Mouse (Mus musculus): Measurements from ENCODE around the gene Cilp2.

The Cilp2 gene

DNA sequence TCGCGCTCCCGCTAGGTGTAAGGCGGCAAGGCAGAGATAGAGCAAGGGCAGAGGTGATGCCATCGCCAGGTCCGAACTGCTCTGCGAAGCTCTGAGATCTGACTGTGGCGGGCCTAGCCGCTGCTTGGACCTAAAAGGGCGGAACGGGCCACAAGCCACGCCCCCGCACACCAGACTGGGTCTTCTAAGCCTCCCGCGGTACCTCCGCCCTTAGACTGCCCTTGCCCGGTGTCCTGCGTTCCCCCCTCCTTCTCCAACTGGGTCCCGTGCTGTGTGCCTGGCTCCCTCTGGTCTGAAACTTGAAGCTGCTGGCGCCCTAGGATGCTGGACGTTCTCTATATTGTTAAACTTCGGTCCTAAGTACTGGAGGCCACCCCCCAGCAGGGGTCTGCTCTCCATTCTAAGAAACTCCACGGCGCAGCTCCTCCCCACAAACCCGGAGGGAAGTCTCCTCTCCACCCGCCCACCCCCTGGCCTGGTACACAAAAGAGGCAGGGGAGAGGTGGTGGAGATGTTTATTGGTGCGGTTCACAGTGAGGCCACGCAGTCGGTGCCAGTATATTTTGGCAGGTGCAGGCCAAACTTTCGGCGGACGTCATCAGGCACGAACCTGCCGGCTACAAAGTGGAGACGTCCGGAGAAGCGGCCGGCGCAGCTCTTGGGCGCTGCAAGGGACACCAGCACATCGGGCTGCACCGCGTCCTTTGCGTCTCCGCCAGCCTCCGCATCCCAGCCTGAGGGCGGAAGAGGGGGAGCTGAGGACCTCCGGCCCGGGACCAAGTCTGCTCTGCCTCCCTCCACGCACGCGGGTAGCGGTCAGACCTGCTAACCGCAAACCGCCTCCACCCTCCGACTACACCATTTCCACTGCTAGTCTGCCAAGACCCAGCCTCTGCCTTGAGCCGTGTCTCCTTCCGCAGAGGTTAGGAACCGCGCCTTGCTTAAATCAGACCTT lies at the start of gene Cilp2:
TSS of gene Cilp2 (minus strand) at position 399 of the 955 bp plus-strand sequence.
- DNase-seq: peak; percentile 61 to 74

DNA sequence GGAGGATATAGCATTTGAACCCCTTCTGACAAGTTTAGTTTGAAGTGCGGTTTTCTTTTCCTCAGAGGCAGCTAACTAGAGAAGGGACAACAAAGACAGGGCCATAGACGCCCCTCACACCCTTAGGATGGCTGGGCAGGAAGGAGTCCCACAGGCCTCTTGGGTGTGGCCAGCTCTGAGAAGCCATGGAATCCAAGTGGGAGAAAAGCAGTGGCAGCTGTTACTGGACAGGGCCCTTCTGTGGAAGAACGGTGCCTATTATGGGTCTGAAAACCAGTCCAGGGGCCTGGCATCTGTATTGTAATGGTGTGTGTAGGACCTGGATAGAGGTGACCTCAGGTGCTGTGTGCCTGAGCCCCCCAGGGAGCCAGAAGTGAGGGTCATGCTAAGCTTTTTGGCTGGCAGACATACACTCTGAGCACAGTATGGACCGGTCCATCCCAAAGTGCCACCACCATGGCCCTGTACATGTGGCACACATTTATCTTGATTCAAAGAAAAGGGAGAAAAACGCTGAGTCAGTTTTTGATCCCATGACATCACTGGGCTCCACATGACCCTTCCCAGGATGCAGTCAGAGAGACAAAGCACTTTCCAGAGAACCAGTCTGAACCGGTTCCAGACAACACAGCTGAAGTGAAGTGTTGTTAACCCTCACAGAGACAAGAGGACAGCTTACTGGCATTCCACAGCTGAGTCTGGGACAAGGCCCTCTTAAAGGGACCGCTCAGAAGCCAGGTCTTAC lies 48.7 kb upstream of the Cilp2 start:
- DNase-seq: peak; percentile 68 to 82

DNA sequence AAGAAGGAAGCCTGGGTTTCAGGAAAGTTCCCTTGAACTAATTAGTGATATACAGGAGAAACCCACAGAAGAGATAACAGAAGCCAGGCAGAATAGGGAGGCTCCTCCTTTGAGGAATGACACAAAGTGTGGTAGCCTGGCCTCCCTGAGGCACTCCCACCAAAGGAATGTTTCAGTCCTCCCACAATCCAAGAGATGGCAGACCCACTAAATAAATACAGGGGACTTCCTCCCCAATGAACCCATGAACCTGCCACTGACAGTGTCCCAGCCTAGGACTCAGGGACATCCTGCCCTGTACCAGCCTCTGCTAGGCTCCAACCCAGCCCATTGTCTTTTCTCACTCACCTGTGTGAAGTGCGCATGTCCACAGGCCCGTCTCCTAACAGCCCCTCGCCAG lies 47.9 kb upstream of the Cilp2 start:
- DNase-seq: no peak

DNA sequence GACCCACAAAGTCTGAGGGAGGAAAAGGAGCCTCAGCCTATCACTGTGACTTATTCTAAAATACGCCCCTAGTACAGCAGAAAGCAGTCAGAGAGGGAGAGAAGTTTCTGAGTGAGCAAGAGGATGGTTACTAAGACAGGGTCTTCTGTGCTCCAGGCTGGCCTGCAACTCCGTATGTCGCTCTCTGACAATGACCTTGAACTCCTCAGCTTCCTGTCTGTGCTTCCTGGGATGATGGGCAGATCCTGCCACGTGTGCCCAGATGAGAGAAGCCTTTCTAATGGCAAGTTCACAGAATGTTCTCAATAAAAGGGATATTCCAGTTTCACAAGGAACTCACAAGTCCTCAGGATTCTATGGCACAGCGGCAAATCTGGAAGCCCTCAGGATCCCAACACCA lies 47.1 kb upstream of the Cilp2 start:
- DNase-seq: no peak

DNA sequence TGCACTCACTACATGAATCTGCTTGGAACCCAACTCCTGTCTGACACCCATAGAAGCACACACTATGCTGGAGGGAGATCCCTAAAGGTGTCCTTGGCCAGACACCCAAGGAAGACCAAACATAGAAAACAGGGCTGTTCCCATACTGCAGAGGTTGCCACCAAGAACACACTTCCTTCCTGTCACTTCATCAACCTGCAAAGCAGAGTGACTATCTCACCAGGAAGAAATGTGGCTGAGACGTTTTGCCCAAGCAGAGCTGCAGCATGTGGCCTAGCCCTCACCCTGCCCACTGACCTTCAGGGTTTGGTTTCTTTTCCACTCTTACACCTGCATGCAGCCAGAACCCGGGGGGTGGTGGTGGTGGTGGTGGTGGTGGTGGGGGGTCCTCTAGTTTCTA lies 46.3 kb upstream of the Cilp2 start:
- DNase-seq: no peak

DNA sequence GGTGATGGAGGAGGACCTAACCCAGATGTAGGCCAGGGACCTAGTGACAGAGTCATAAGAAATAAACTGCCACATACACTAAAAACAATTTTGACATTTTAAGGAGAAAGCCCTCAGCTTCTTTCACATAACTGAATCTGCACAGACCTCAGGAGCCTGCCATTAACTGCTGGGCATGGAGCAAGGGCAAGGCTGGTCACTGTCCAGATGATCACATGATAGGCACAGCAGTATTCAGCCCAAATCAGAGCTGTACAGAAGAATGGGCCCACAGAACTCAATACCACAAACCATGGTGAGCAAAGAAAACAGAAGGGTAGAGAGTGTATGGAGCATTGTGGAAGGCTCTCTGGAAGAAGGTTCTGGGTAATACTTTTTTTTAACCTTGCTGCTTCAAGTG lies 39.4 kb upstream of the Cilp2 start:
- DNase-seq: peak in 1 of 2 experiments; percentile 53

DNA sequence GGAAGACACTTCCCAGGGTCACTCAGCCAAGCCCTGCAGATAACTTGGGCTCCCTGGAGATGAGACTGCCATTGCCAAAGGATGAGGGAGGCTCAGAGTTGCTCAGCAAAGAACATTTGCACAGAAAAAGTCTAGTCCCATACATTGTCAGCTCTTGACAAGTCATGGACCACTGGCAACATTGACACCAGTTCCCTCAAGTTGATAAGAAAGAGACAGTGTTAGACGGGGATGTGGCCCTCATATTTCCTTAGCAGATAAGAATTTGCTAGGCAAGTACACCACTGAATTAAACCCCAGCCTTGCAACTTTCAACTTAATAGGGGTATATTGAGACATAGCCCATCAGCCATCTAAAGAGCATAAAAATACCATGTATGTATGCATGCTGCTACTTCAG lies 36.5 kb upstream of the Cilp2 start:
- no peak for DNase-seq

DNA sequence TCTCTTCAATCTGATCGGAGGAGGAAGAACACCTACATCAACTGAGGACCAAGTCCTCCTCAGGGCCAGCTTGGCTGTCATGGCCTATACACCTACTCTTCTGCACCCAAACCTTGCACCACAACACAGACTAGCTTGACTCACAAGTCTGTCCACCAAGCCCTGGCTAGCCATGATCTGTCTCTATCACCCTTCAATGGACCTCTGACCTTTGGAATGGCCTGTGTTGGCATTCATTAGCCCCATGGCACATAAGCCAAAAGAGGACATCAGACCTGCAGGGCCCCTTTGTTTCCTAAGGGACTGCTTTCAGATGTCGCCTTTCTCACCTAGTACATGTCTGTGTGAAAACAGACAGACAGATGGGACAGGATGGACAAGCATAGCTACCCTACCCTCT lies 33.7 kb upstream of the Cilp2 start:
- DNase-seq: peak; percentile 42 to 63

DNA sequence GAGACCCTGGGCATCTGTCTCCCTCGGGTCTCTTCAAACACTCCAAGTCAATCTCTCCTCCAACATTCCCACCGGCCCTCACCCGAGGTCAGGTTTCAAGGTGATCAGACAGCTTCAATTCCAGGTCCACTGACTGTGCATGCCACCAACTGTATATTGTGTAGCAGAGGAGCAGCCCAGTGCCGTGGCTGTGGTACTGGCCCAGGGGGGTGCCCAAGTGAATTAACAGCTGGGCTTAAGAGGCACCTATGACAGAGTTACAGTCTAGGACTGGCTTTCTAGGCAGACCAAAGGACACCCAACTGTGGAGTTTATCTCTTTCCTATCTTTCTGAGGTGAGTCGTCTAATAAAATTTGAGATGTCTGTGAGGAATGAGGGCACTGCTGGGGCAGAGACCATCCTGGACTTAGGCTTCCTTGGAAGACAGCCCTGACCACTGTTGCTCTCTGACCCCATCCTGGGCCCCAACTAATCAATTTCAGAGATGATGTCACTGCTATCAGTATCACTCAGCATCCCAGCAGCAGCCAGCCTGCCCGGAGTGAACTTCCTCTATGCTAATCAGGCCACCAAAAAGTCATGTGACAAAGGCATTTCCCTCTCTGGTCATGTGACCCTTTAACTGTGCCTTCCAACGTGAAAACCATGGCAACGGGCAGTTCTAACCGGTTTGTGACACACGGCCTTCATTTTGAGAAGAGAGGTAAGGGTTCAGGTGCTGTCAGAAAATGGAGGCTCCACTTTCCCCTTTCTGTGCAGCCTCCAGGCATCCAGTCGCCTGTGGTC lies 32.6 kb upstream of the Cilp2 start:
- DNase-seq: peak; percentile 88 to 91

DNA sequence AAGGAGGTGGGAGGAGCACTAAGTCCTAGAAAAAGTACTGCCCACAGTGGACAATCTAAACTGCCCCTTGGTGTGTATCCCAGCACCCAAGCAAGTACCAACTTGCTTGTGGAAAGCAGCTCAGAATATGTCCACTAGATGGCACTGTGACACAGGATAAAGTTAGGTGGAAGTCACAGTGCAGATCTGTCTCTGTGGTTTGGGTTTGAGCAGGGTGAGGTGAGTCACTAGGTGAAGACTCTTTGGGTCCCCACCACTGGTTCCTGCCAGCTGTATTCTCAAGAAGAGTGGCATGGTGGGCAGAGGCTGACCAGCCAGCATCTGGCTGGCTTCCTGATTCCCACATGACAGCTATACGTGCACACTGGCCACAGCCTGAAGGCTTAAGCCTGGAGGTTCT lies 31.5 kb upstream of the Cilp2 start:
- peak; percentile 70 to 89 for DNase-seq

DNA sequence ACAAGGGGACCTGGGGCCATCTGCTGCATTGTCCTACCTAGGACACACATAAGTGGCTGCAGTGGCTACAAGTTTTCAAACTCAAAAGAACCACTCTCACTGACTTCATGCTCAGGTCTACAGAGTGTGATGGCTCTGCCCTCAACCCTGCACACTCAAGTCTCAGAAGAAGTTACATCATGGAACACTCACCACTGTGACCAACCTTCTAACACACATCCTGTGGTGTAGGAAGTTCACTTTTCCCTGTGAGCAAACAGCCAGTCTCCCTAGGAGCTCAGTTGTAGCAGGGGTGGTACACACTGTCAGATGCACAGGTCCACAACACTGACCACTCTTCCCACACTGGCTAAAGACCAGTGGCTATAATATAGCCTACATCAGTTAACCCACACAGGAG lies 31.0 kb upstream of the Cilp2 start:
- DNase-seq: no peak

DNA sequence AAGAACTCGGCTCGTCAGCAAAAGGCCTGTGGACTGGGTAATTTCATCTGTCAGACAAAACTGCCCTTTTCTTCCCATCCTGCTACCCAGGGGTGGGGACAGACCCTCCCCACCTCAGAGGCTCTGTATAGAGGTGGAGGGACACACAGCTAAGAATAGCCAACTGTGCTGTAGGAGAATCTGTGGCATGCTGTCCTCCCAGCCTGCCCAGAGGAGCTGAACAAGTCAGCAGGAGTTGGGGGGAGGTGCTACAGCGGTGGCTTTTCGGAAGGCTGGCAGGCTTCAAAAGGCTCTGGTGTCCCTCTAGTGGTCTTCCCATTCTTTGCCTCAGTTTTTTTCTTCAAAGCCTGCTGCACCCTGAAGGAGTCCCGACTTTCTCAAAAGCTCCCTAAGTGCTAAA lies 28.3 kb upstream of the Cilp2 start:
- DNase-seq: no peak

DNA sequence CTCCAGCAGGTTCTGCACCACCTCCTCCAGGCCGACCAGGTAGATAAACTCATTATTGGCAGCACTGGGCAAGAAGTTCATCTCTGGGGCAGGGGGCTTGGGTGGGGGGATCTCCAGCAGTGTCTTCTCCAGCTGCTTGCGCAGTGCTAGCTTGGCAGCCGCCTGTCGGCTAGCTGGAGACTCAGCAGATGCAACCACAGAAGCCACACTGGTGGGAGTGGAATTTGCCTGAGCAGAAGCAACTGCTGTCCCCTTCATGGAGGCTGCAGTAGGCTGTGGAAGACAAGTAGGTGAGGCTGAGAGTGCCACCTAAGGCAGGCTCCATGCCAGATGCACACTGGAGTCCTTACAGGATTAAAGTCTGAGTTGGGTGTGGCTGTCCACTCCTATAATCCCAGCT lies 27.0 kb upstream of the Cilp2 start:
- DNase-seq: no peak

DNA sequence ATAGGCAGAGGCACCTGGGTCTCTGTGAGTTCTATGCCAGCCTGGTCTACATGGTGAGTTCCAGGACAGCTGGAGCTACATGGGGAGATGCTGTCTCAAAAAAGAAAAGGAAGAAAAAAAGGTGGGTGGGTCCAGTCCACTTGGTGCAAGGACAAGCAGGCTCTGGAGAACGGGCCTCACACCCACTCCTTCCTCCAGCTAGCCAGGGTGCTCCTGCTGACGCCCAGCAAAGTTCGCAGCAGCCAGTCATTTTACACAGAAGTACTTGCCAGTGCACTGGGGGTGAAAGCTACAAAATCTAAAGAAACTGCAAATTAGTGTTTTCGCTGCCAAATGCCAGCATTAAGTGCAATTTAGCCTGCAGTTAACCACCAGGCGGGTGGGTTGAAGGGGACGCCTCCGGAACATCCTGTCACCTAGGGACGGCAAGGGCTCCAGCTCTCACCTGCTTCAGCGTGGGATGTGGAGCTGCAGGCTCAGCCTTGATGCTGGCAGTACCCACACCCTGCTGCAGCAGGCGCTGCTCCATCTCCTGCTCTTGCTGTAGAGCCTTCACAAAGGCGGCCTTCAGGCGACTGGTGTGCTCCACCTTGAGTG lies 25.1 kb upstream of the Cilp2 start:
- DNase-seq: no peak

DNA sequence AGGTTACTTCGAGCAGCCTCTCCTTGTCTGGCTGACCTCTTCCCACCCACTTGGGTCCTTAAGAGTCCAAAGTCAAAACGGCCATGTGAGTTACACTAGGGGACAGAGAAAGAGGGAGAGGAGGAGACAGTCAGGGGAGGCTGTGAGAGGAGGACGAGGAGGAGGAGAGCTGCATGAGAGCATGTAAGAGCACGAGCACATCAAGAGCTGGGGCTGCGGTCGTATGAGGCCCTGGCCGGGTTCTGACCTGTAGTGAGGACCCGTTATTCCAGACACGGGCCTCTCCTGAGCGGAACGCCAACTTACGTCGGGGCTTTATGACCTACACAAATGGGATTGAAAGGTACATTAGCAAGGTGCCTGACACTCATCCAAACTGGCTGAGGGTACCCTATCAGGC lies 24.4 kb upstream of the Cilp2 start:
- no peak for DNase-seq

DNA sequence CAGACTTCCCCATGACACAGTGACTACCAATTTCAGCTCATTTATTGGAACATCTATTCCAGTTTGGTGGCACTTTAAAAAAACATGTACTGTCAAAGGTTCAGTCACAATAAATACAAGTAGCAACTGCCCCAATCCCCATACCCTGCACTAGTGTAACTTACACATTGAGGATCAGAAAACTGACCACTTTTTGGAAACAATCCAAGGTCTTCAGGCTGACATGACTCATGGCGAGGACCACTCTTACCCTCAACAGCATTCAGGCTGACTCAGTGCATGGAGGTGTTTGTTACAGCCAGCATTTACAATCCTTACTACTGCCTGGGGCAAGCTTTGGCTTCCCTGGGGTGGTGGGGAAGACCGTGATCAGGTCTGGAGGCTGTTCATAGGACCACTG lies 19.6 kb upstream of the Cilp2 start:
- no peak for DNase-seq

DNA sequence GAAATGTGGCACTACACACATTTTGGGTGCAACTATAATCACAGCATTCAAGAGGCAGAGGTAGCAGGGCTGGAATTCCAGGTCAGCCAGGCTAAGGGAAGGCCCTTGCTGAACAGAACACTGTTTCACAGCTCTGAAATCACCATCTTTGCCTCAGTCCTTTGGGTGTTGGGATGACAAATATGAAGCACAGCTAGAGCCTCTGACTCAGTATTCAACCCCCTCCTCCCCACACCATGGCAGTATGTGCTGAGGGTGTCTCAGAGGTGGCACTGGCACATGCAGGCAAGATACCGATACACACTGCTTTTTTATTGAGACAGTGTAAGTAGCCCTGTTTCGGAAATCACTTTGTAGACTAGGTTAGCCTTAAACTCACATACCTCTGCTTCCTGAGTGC lies 18.8 kb upstream of the Cilp2 start:
- DNase-seq: no peak

DNA sequence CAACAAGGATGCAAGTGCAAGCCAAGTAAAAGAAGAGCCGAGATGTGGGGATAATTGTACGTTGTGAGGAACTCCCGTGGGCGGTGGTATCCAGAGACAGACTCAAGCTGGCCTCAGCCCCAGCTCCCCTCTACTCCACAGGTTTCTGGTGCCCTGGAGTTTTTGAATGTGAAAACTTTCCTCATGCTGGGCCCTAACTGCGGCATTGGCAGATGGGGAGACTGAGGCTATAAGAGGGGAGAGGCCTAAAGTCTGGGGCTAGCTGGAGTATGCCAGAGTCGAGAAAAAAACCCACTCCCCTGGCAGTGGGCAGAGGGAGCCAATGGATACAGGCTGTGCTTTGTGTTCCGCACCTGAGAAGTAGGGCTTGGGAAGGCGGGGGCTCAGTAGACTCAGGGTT lies 16.6 kb upstream of the Cilp2 start:
- peak in 1 of 2 experiments; percentile 24 for DNase-seq

DNA sequence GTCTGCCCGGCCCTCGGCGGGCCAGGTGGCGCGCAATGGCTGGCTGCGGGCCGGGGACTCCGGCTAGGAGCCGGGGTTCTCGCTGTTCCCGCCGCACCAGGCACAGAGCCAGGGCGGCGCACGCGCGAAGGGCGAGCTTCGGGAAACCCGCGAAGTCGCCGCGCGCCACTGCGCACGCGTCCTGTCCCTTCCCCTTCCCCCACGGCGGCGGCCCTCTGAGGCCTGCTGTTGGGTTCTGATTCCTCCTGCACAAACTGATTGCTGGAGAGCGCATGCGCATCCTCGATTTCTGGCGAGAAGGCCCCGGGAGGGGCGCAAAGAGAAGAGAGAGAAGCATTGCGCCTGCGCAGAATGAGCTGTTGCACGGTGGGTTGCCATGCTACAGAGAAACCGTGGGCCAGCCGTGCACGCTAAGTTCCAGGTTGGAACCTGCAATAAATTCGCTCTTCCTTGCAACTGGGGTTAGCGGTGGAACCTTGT lies 15.6 kb upstream of the Cilp2 start:
- peak; percentile 99 for DNase-seq

DNA sequence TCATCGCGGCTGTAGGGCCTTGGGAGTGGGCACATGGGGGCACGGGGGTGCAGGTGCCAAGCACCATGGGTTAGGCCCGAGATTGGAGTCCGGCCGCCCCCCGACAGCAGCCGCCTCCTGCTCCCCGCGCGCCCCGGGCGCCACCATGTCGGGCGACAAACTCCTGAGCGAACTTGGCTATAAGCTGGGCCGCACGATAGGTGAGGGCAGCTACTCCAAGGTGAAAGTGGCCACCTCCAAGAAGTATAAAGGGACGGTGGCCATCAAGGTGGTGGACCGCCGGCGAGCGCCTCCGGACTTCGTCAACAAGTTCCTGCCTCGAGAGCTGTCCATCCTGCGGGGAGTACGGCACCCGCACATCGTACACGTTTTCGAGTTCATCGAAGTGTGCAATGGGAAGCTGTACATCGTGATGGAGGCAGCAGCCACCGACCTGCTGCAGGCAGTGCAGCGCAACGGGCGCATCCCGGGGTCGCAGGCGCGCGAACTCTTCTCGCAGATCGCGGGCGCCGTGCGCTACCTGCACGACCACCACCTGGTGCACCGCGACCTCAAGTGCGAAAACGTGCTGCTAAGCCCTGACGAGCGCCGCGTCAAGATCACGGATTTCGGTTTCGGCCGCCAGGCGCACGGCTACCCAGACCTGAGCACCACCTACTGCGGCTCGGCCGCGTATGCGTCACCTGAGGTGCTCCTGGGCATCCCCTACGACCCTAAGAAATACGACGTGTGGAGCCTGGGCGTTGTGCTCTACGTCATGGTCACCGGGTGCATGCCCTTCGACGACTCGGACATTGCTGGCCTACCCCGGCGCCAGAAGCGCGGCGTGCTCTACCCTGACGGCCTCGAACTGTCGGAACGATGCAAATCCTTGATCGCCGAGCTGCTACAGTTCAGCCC lies 14.9 kb upstream of the Cilp2 start, which contains the start of the genes Tssk6, Ndufa13 and Yjefn3:
TSS of gene Tssk6 (plus strand) at position 22 of the 900 bp plus-strand sequence.
TSS of gene Ndufa13 (minus strand) at position 396 of the 900 bp plus-strand sequence.
TSS of gene Yjefn3 (minus strand) at position 550 of the 900 bp plus-strand sequence.
- peak; percentile 30 to 71 for DNase-seq

DNA sequence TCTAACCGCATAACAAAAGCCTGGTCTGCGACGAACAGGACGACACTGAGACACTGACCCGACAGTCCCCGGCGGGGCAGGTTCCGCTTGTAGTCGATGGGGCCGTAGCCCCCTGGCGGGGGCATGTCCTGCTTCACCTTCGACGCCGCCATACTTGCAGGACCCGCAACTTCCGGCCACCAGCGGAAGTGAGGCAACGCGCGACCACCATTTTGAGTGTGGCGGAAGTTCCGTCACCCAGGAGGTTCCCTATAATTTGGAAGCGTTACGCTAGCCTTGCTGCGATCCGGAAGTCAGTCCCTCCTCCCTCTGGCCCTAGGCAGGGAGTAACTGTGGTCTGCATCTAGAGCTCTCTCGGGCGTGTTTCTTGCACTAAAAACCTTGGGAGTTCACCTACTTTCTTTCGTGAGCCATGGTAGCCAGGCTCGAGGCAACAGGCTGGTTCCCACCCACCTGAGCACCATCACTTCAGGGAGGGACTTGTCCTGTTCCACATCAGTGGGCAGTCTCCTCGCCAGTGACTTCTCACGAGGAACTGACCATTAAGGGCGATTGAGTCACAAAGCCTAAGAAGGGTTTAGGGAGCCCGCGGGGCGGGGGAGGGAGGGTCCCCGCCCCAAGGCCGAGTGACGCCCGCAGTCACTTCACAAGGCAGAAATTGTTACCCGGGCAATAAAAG lies 14.1 kb upstream of the Cilp2 start:
- peak; percentile 96 to 97 for DNase-seq

All from kidney, postnatal 25 days (tissue).